Mouse (Mus musculus): Measurements from ENCODE around the gene Ube2m. TPM values are rescaled to one million over a fixed set of nuclear protein-coding genes. Genes with fewer than 3 reads are reported as not detected.

The Ube2m gene
- polyA plus RNA-seq, 1 experiment from 2014 or later, result 189 TPM

DNA sequence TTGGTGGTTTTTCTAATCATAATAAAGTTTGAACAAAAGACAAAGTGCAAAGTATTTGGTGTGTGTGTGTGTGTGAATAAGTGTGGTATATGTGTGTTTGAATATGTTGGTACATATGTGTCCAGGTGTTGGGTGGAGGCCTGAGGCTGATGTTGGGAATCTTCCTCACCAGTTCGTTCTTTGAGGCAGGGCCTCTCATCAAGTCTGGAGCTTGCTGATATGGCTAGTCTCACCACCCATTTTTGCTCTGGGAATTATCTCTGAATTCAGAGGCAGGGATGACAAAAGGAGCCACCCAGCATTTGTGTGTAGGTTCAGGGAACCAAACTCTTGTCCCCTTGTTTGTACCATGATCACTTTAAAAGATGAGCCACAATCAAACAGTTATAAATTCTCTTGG, 52.4 kb downstream of the Ube2m start:
- Histone ChIP-seq H3K27ac (no peak overlapping the region), H3K4me3 (no peak overlapping the region), H3K36me3 (peaks cover 8% of the 10 kb centered on the region), H3K27me3 (ENCODE audit: insufficient read depth, poor library complexity, severe bottlenecking) (no peaks in the 10 kb centered on the region), H3K4me1 (no peaks in the 10 kb centered on the region), H3K9me3 (no peaks in the 10 kb centered on the region)
- WGBS, result 69% methylated on average over 1 of the region's 1 CpGs
- DNase-seq (ENCODE audit: low spot score), result no peak

Other genes with a start within 250 kb of the Ube2m start
- gene Zscan18, start 234.6 kb downstream of the Ube2m start, polyA plus RNA-seq (2016; fragmentation: Nextera tagmentation; extraction: Ambion mirVana), result 10.7 and 10.8 TPM in 2 replicates
- 11.7 and 13.6 TPM in 2 replicates for gene Zfp329, start 219.4 kb downstream of the Ube2m start, polyA plus RNA-seq (2016; fragmentation: Nextera tagmentation; extraction: Ambion mirVana)
- 24.1 and 25.4 TPM in 2 replicates for gene Zfp110, start 203.5 kb downstream of the Ube2m start, polyA plus RNA-seq (2016; fragmentation: Nextera tagmentation; extraction: Ambion mirVana)
- 3.1 TPM in 2 replicates for gene Zfp128, start 157.1 kb downstream of the Ube2m start, polyA plus RNA-seq (2016; fragmentation: Nextera tagmentation; extraction: Ambion mirVana)
- 12.9 and 14.8 TPM in 2 replicates for gene Zscan22, start 140.5 kb downstream of the Ube2m start, polyA plus RNA-seq (2016; fragmentation: Nextera tagmentation; extraction: Ambion mirVana)
- 662 and 793 TPM in 2 replicates for gene Rps5, start 116.0 kb downstream of the Ube2m start, polyA plus RNA-seq (2016; fragmentation: Nextera tagmentation; extraction: Ambion mirVana)
- gene Rnf225, start 110.9 kb downstream of the Ube2m start, polyA plus RNA-seq (2016; fragmentation: Nextera tagmentation; extraction: Ambion mirVana), result 1.1 TPM in 2 replicates
- 7.8 and 8.4 TPM in 2 replicates for gene Zfp324, start 72.4 kb downstream of the Ube2m start, polyA plus RNA-seq (2016; fragmentation: Nextera tagmentation; extraction: Ambion mirVana)
- gene Zfp446, start 60.4 kb downstream of the Ube2m start, polyA plus RNA-seq (2016; fragmentation: Nextera tagmentation; extraction: Ambion mirVana), result 8.2 and 8.4 TPM in 2 replicates
- not detected in 2 replicates for gene Slc27a5, start 40.1 kb downstream of the Ube2m start, polyA plus RNA-seq (2016; fragmentation: Nextera tagmentation; extraction: Ambion mirVana)
- 219 and 367 TPM in 2 replicates for gene Trim28, start 39.2 kb downstream of the Ube2m start, polyA plus RNA-seq (2016; fragmentation: Nextera tagmentation; extraction: Ambion mirVana)
- 18.2 and 20.8 TPM in 2 replicates for gene Zbtb45, start 28.2 kb downstream of the Ube2m start, polyA plus RNA-seq (2016; fragmentation: Nextera tagmentation; extraction: Ambion mirVana)
- gene Chmp2a, start 3.5 kb downstream of the Ube2m start, polyA plus RNA-seq (2016; fragmentation: Nextera tagmentation; extraction: Ambion mirVana), result 129 and 142 TPM in 2 replicates
- 2.2 and 3.1 TPM in 2 replicates for gene Mzf1, start 16.5 kb upstream of the Ube2m start, polyA plus RNA-seq (2016; fragmentation: Nextera tagmentation; extraction: Ambion mirVana)
- gene Vmn1r85, start 56.9 kb upstream of the Ube2m start, polyA plus RNA-seq (2016; fragmentation: Nextera tagmentation; extraction: Ambion mirVana), result not detected in 2 replicates
- not detected in 2 replicates for gene Vmn1r86, start 81.6 kb upstream of the Ube2m start, polyA plus RNA-seq (2016; fragmentation: Nextera tagmentation; extraction: Ambion mirVana)
- not detected in 2 replicates for gene Vmn1r87, start 101.9 kb upstream of the Ube2m start, polyA plus RNA-seq (2016; fragmentation: Nextera tagmentation; extraction: Ambion mirVana)
- gene Vmn1r88, start 121.3 kb upstream of the Ube2m start, polyA plus RNA-seq (2016; fragmentation: Nextera tagmentation; extraction: Ambion mirVana), result not detected in 2 replicates
- not detected in 2 replicates for gene Vmn1r89, start 174.7 kb upstream of the Ube2m start, polyA plus RNA-seq (2016; fragmentation: Nextera tagmentation; extraction: Ambion mirVana)
- gene Lig1, start 239.0 kb upstream of the Ube2m start, polyA plus RNA-seq (2016; fragmentation: Nextera tagmentation; extraction: Ambion mirVana), result 85.1 and 105 TPM in 2 replicates
- 7.6 and 7.9 TPM in 2 replicates for gene Zswim9, start 240.4 kb upstream of the Ube2m start, polyA plus RNA-seq (2016; fragmentation: Nextera tagmentation; extraction: Ambion mirVana)